Mouse (Mus musculus) c-Kit-positive CD71-positive TER-119-positive erythroid progenitor cells, embryonic 14.5 days (primary cell): ENCODE measurements at regions not wholly inside any gene's neighbourhood (a gene's known extent, or its start where the extent isn't known, plus 50 kb on each side); places are given as distances from the start of the nearest gene placed in this dataset.

ENCODE experiments used
- DNase-seq: peaks from one replicate; pipeline ENCODE4 v3.0.0-alpha.2; 2013; ENCODE audit warnings: low spot score

GRCm38 (mm10) chr2:123486681-123487080 lies 603.1 kb upstream of the Sema6d start:
- DNase-seq = no peak

GRCm38 (mm10) chr2:123506162-123506561 lies 583.6 kb upstream of the Sema6d start:
- no peak for DNase-seq

GRCm38 (mm10) chr2:123507095-123507494 lies 582.7 kb upstream of the Sema6d start:
- DNase-seq = no peak

- DNase-seq = no peak
Observed at GRCm38 (mm10) chr2:123528915-123529314, 560.9 kb upstream of the Sema6d start.

- no peak for DNase-seq
Observed at GRCm38 (mm10) chr2:123532946-123533791, 556.6 kb upstream of the Sema6d start.

GRCm38 (mm10) chr2:123551249-123551850 lies 538.4 kb upstream of the Sema6d start:
- DNase-seq = no peak

- DNase-seq = no peak
Observed at GRCm38 (mm10) chr2:123558123-123558650, 531.6 kb upstream of the Sema6d start.
